Mouse (Mus musculus) liver, adult 2 months (tissue): Measurements from ENCODE around the gene Gm38392. TPM values are rescaled to one million over a fixed set of nuclear protein-coding genes. Genes with fewer than 3 reads are reported as not detected.

Experiments
- DNase-seq: peaks from one replicate; pipeline ENCODE4 v3.0.0-alpha.2; 2011; ENCODE audit warnings: low read depth, low spot score; ENCODE audit errors: extremely low read depth
- H3K27ac ChIP-seq: fragments of 200-500 bp; replicated peaks from 2 replicates; pipeline ENCODE4 v1.5.1; 2012; ENCODE audit warnings: low read depth, mild to moderate bottlenecking, control low read depth, inconsistent platforms, low read length; ENCODE audit not compliant: insufficient read depth
- H3K27me3 ChIP-seq: fragments of 200-500 bp; 2 replicates; pipeline ENCODE4 v1.6.1; 2012; ENCODE audit warnings: mild to moderate bottlenecking, moderate library complexity, low read length, inconsistent platforms; ENCODE audit not compliant: control insufficient read depth, insufficient read depth
- H3K36me3 ChIP-seq: fragments of 200-500 bp; 2 replicates; pipeline ENCODE4 v1.6.1; 2012; ENCODE audit warnings: low read length, inconsistent platforms; ENCODE audit not compliant: control insufficient read depth, insufficient read depth
- H3K4me1 ChIP-seq: fragments of 200-500 bp; 2 replicates; pipeline ENCODE4 v1.6.1; 2011; ENCODE audit warnings: low read length; ENCODE audit not compliant: control insufficient read depth, insufficient read depth
- H3K4me3 ChIP-seq: fragments of 200-500 bp; 2 replicates; pipeline ENCODE4 v1.5.1; 2011; ENCODE audit warnings: low read depth, mild to moderate bottlenecking, control low read depth, low read length, moderate library complexity; ENCODE audit not compliant: insufficient read depth
- H3K79me2 ChIP-seq: fragments of 200-500 bp; 2 replicates; pipeline ENCODE4 v1.6.1; 2012; ENCODE audit warnings: inconsistent platforms, mild to moderate bottlenecking, low read length, moderate library complexity; ENCODE audit not compliant: control insufficient read depth, insufficient read depth
- H3K9ac ChIP-seq: fragments of 200-500 bp; 2 replicates; pipeline ENCODE4 v1.6.1; 2012; ENCODE audit warnings: low read depth, mild to moderate bottlenecking, control low read depth, inconsistent platforms, low read length
- CTCF ChIP-seq: fragments of 200-500 bp; IDR thresholded peaks from 2 replicates; pipeline ENCODE4 v1.5.1; 2011; ENCODE audit warnings: low read depth, low read length, control low read depth
- POLR2A ChIP-seq: fragments of 200-500 bp; IDR thresholded peaks from 2 replicates; pipeline ENCODE4 v1.6.1; 2011; ENCODE audit warnings: low read length, control low read depth; ENCODE audit not compliant: insufficient read depth; ENCODE audit errors: extremely low read depth
- whole genome bisulfite sequencing: fragments of 180-500 bp; shearing (Covaris S2); methylation state at CpG from one replicate; pipeline ENCODE4 v1.1.7; 2018; 5-methylcytosine and 5-hydroxymethylcytosine counted together
- polyA plus RNA-seq: library from polyadenylated mRNA; depleted of rRNA; stranded (reverse); fragments of >200 nt; gene quantifications from 2 replicates; pipeline ENCODE4 v1.2.3, GENCODE M21; 2012
- total RNA-seq: library from RNA; depleted of rRNA; stranded (reverse); fragments of >200 nt; gene quantifications from 2 replicates; pipeline ENCODE4 v1.2.3, GENCODE M21; 2014

The Gm38392 gene
- total and polyA plus RNA-seq, 2 experiments: not detected

DNA sequence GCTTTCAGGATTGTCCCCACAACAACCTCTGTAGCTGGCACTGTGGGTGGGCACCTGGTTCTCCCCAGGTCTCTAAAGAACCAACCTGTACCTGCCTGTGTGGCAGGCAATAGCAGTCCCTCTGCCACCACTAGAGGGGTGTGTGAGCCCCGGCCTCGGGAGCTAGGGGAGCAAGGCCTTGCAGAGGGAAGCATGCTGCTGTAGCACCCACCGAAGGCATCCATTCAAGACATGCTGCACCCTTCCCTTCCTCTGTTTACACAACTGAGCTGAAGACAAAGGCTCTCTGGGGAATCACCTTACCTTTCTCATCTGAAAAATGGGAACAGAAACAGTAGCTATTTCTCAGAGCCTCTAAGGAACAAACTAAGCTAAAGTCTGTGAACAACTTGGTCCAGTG, 51.8 kb downstream of the Gm38392 start:
- Histone ChIP-seq H3K27me3 (no peaks in the 10 kb centered on the region; the same call in 1 of the 2 replicates), H3K36me3 (no peaks in the 10 kb centered on the region), H3K27ac (no peak overlapping the region), H3K9ac (no peak overlapping the region), H3K4me3 (no peak overlapping the region), H3K4me1 (no peaks in the 10 kb centered on the region), H3K79me2 (no peaks in the 10 kb centered on the region)
- 16% methylated on average over 3 of the region's 3 CpGs for WGBS
- TF ChIP-seq CTCF (peak; percentile 50), POLR2A (no peak)
- no peak for DNase-seq

DNA sequence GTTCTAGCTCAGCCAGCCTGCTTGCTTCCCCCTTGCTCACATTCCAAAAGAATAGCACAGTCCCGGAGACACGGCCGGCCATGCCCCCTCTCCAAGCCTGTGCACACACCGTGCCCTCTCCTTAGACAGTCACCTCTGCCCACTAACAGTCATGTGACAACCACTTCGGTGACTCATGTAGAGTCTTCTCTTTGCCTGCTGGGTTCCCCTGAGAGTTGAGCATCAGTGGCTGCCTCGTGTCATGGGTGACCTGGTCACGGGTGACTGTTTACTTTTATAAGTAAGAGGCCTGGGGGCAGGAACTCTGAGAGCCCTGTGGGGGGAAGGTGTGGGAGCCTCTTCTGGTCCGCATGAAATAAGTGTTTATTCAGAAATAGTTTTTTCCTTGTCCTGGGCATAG, 53.0 kb downstream of the Gm38392 start:
- no peak for DNase-seq
- H3K79me2 ChIP-seq: no peaks in the 10 kb centered on the region
- H3K4me1 ChIP-seq: no peaks in the 10 kb centered on the region
- WGBS: 64% methylated on average over 8 of the region's 8 CpGs
- TF ChIP-seq POLR2A: no peak
- TF ChIP-seq CTCF: no peak
- H3K36me3 ChIP-seq: no peaks in the 10 kb centered on the region
- no peak overlapping the region for H3K4me3 ChIP-seq
- peaks cover under 1% of the 10 kb centered on the region; the same call in 1 of the 2 replicates for H3K27me3 ChIP-seq
- H3K27ac ChIP-seq: no peak overlapping the region
- no peak overlapping the region for H3K9ac ChIP-seq

DNA sequence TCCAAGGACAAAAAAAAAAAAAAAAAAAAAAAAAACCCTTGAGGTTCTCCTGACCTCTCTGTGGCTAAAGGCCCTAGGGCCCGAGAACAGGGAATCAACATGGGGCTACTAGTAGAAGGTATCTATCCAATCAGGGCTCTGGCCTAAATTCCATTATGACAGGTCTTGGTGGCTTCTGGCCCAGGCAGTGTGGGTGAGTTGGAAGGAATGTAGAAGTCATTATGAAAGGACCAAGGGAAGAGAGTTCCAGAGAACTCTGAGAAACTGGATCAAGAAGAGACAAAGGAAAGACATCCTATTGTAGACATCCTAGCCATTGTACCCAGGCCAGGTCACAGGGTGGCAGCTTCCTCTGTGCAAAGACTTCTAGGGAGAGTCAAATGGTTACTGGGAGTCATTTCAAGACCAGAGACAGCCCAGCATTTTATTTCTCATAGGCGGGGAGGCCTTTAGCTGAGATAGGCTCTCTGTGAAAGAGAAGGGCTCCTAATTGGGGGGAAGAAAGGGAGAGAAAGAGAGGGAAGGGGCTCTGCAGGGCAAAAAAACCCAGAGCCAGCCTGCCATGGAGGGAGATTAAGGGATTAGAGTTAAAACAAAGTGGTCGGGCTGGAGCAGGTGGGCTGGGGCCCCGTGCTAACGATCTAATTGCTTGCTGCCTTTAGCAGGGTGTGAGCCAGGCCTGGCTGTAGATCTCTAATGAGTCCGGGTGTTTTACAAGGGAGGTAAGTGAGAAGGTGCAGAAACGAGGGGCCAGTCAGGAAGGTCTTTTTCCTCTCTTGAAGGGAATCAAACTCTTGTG, 54.0 kb downstream of the Gm38392 start:
- Histone ChIP-seq H3K4me1 (no peaks in the 10 kb centered on the region), H3K36me3 (no peaks in the 10 kb centered on the region), H3K27ac (no peak overlapping the region), H3K4me3 (no peak overlapping the region), H3K27me3 (peaks cover 2% of the 10 kb centered on the region; the same call in 1 of the 2 replicates), H3K9ac (no peak overlapping the region), H3K79me2 (no peaks in the 10 kb centered on the region)
- no peak for TF ChIP-seq POLR2A
- no peak for TF ChIP-seq CTCF
- WGBS: 47% methylated on average over 7 of the region's 7 CpGs
- DNase-seq: no peak

DNA sequence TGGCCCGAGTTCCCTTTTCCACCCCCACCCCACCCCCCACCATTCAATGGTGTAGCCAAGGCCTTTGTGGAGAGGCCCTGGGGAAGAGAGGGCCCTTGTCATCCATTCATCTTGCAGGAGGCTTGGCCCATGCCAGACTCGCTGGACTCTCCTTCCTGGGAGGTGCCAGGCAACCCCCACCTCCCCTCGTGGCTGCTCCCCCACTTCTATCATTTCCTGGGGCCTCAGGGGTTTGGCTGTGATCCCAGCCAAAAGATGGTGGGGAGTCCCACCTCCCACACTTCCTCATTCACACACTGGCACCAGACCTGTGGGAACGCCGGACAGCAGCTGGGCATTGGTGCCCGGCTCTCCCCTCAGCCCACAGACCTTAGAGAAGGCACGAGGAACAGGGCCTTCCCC, 54.7 kb downstream of the Gm38392 start:
- Histone ChIP-seq H3K36me3 (no peaks in the 10 kb centered on the region), H3K27ac (no peak overlapping the region), H3K4me1 (no peaks in the 10 kb centered on the region), H3K27me3 (peaks cover 2% of the 10 kb centered on the region; the same call in 1 of the 2 replicates), H3K4me3 (no peak overlapping the region), H3K79me2 (no peaks in the 10 kb centered on the region), H3K9ac (no peak overlapping the region)
- DNase-seq: no peak
- TF ChIP-seq CTCF: no peak
- no peak for TF ChIP-seq POLR2A
- 78% methylated on average over 7 of the region's 7 CpGs for WGBS

DNA sequence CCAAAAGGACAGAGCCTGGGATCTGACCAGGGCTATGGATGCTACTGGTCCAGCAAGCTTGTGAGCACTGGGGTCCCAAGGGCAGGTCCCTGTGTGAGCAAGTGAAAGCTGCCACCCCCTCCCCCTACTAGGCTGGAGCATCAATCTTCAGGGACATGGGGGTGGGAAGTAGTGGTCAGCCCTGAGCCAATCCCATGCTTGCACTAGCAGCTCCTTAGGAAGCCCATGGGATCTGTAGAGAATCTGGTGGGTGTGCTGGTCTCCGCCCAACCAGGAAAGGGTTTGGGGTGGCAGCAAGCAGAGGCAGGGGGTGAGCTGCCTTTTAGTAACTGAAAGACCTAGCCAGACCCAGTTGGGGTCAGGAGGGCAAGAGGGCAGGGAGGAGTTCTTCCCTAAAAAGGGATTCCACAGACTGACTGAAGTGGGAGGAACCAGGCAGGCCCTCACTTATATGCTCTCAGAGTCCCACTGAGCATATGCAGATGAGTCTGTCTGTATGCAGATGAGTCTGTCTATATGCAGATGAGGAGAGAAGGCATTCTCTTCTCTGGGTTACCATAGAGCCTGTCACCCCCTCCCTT, 55.9 kb downstream of the Gm38392 start:
- H3K27ac ChIP-seq: no peak overlapping the region
- no peak for TF ChIP-seq POLR2A
- TF ChIP-seq CTCF: no peak
- H3K4me3 ChIP-seq: no peak overlapping the region
- no peaks in the 10 kb centered on the region for H3K79me2 ChIP-seq
- H3K36me3 ChIP-seq: no peaks in the 10 kb centered on the region
- WGBS: 70% methylated on average over 1 of the region's 1 CpGs
- no peak overlapping the region for H3K9ac ChIP-seq
- H3K27me3 ChIP-seq: peaks cover 2% of the 10 kb centered on the region; the same call in 1 of the 2 replicates
- no peak for DNase-seq
- no peaks in the 10 kb centered on the region for H3K4me1 ChIP-seq
